Mouse (Mus musculus): ENCODE measurements around the gene Trim11.

GRCm38 (mm10) chr11:58983691-58984341 is 5.9 kb downstream of the Trim11 start:
- no peak for TF ChIP-seq POLR2A (IDR thresholded peaks at IDR 0.05; ENCODE audit: insufficient read depth, low read depth, low read length)
- no peak for TF ChIP-seq CTCF (IDR thresholded peaks at IDR 0.05)

Data from heart, adult 2 months (tissue).